Mouse (Mus musculus) heart, embryonic 11.5 days (tissue): ENCODE measurements around the gene Rasgrf1. TPM values are rescaled to one million over a fixed set of nuclear protein-coding genes. Genes with fewer than 3 reads are reported as not detected.

Source experiments
- ATAC-seq: fragments of 200-750 bp; cut with Nextera tagmentation; replicated peaks from 2 replicates; pipeline ENCODE4 v1.8.0; 2017; ENCODE audit warnings: moderate library complexity; ENCODE audit not compliant: insufficient number of reproducible peaks, low FRiP score, low TSS enrichment
- H3K27ac ChIP-seq: fragments of 300-500 bp; sonication (generic); 2 replicates; pipeline ENCODE4 v1.5.1; 2014; ENCODE audit warnings: mild to moderate bottlenecking, low read depth, low read length
- H3K27me3 ChIP-seq: fragments of 300-500 bp; sonication (generic); 2 replicates; pipeline ENCODE4 v1.6.1; 2014; ENCODE audit warnings: mild to moderate bottlenecking, low read length, mixed read lengths; ENCODE audit not compliant: control insufficient read depth, insufficient read depth
- H3K36me3 ChIP-seq: fragments of 300-500 bp; sonication (generic); 2 replicates; pipeline ENCODE4 v1.6.1; 2014; ENCODE audit warnings: mild to moderate bottlenecking, low read length, moderate library complexity, mixed read lengths; ENCODE audit not compliant: control insufficient read depth, insufficient read depth
- H3K4me1 ChIP-seq: fragments of 300-500 bp; sonication (generic); 2 replicates; pipeline ENCODE4 v1.6.1; 2014; ENCODE audit warnings: low read length; ENCODE audit not compliant: control insufficient read depth, insufficient read depth
- H3K4me2 ChIP-seq: fragments of 300-500 bp; sonication (generic); 2 replicates; pipeline ENCODE4 v1.6.1; 2014; ENCODE audit warnings: mild to moderate bottlenecking, moderate library complexity
- H3K4me3 ChIP-seq: fragments of 300-500 bp; sonication (generic); 2 replicates; pipeline ENCODE4 v1.5.1; 2014; ENCODE audit warnings: low read depth, low read length
- H3K9ac ChIP-seq: fragments of 300-500 bp; sonication (generic); 2 replicates; pipeline ENCODE4 v1.6.1; 2014; ENCODE audit warnings: mild to moderate bottlenecking, low read depth, low read length, moderate library complexity
- H3K9me3 ChIP-seq: fragments of 300-500 bp; sonication (generic); replicated peaks from 2 replicates; pipeline ENCODE4 v1.6.1; 2016; ENCODE audit warnings: low read length; ENCODE audit not compliant: control insufficient read depth
- WGBS: fragments of 180-500 bp; shearing (Covaris S2); extraction: QIAGEN DNeasy Blood & Tissue Kit; methylation state at CpG from one replicate; pipeline ENCODE4 v1.1.7; 2014; ENCODE audit not compliant: insufficient replicate concordance; 5-methylcytosine and 5-hydroxymethylcytosine counted together
- polyA plus RNA-seq: library from polyadenylated mRNA; unstranded; fragments of >200 nt; fragmentation: Nextera tagmentation; extraction: Ambion mirVana; gene quantifications from 2 replicates; pipeline ENCODE4 v1.2.1, GENCODE M21; 2014

The Rasgrf1 gene
- polyA plus RNA-seq, 1 experiment from 2014 or later, result 0.19 TPM

DNA sequence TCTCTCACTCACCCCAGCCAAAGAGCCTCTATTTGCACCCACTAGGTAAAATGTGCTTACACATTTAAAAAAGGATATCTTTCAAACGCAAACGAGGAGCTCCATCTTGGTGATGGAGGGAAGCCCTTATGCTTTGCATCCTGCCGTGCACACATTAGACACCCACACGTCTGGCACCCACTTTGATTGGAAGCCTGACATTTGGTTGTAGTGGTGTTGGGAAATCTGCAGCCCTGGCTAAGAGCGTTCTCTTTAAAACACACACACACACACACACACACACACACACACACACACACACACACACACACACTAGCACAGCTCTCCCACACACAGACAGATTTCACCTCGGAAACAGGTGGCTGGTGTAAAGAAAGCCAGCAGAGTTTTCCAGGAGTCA is 111.2 kb downstream of the Rasgrf1 start:
- no peaks in the 10 kb centered on the region for H3K9me3 ChIP-seq
- H3K27me3 ChIP-seq, result no peaks in the 10 kb centered on the region
- H3K4me2 ChIP-seq, result no peak overlapping the region
- no peaks in the 10 kb centered on the region for H3K4me1 ChIP-seq
- H3K27ac ChIP-seq, result no peak overlapping the region
- 73% methylated on average over 6 of the region's 6 CpGs for WGBS
- no peaks in the 10 kb centered on the region for H3K36me3 ChIP-seq
- H3K4me3 ChIP-seq, result no peak overlapping the region
- no peak overlapping the region for H3K9ac ChIP-seq
- no peak for ATAC-seq

DNA sequence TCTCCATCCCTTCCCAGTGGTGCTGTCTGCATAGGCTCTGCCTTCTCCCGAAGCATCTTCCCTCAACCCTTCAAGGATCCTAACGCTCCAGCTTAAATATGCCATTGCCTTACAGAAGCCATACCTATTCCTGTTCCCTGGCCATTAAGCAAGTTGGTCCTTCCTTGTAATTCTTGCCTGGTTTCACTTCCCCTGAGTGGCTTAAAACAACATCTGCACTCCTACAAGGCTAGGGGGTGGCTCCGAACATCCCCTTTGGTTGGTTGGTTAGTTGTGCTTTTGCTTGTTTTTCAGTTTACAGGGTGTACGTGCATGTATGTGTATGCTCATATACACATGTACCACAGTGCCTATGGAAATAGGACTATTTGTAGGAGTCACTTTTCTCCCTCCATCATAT is 111.7 kb downstream of the Rasgrf1 start:
- Histone ChIP-seq H3K27me3 (no peaks in the 10 kb centered on the region), H3K27ac (no peak overlapping the region), H3K9me3 (no peaks in the 10 kb centered on the region), H3K4me2 (no peak overlapping the region), H3K36me3 (no peaks in the 10 kb centered on the region), H3K4me1 (no peaks in the 10 kb centered on the region), H3K4me3 (no peak overlapping the region), H3K9ac (no peak overlapping the region)
- ATAC-seq, result no peak
- 72% methylated on average over 4 of the region's 4 CpGs for WGBS

DNA sequence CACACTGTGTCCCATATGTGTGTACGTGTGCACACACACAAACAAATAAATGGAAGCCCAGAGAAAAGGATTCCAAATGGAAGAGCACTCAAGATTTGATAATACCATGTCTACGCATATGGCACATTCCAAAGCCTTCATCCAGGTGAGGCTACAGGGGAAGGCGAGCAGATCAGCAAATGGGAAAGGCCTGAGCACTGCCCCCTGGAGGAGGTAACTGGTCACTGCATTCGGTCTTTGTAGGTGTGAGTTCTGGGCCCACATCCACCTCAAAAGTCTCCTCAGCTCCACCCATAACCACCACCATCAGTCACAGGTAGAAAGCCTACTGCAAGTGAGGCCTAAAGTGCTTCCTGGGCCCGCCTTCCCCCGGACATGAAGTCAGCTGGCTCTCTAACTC is 118.0 kb downstream of the Rasgrf1 start:
- H3K4me3 ChIP-seq, result no peak overlapping the region
- no peak overlapping the region for H3K9ac ChIP-seq
- no peaks in the 10 kb centered on the region for H3K27me3 ChIP-seq
- H3K4me2 ChIP-seq, result no peak overlapping the region
- H3K4me1 ChIP-seq, result no peaks in the 10 kb centered on the region
- ATAC-seq, result no peak
- H3K27ac ChIP-seq, result no peak overlapping the region
- H3K36me3 ChIP-seq, result no peaks in the 10 kb centered on the region
- H3K9me3 ChIP-seq, result no peaks in the 10 kb centered on the region
- 88% methylated on average over 6 of the region's 6 CpGs for WGBS

DNA sequence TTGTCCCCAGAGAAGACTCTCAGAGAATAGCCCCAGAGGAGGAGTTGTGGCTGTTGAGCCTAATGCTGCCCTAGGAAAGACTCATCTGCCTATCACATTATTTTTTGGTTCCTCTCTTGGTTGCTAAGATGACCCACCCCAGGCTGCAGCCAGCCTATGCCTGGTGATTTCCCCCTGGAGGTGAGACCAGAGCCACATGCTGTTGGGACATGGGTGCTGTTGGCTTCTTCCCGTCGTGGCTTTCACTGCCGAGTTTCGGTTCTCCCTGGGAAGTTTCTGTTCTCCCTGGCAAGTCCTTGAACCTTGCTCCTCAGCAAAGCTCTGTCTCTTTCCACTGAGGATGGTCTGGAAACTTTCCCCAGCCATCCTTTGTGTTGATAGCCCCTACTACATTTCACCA is 124.2 kb downstream of the Rasgrf1 start:
- Histone ChIP-seq H3K27me3 (no peaks in the 10 kb centered on the region), H3K9me3 (no peaks in the 10 kb centered on the region)
- 63% methylated on average over 4 of the region's 4 CpGs for WGBS

DNA sequence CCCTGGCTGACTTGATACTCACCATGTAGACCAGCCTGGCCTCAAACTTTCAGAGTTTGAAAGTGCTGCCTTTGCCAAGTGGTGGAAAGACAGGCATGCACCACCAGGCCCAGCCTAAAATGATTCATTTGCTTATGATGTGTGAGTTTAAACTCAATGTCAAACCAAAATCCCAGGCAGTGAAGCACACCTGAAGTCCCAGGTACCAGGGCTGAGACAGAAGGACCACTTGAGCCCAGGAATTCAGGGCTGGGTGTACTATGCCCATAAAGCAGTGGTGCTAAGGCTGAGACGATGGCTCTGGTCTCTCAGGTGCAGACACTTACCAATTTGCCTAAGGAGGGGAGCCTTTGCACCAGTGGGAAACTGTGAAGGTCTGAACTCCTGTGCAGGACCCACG is 125.5 kb downstream of the Rasgrf1 start:
- Histone ChIP-seq H3K4me3 (no peak overlapping the region), H3K36me3 (no peaks in the 10 kb centered on the region), H3K27ac (no peak overlapping the region), H3K9ac (no peak overlapping the region), H3K4me2 (no peak overlapping the region), H3K4me1 (no peaks in the 10 kb centered on the region), H3K27me3 (no peaks in the 10 kb centered on the region), H3K9me3 (no peaks in the 10 kb centered on the region)
- ATAC-seq, result no peak
- 68% methylated on average over 2 of the region's 2 CpGs for WGBS

More for the DNA sequence above, 124.2 kb downstream of the Rasgrf1 start:
- Histone ChIP-seq H3K4me2 (no peak overlapping the region), H3K4me1 (no peaks in the 10 kb centered on the region), H3K9ac (no peak overlapping the region), H3K4me3 (no peak overlapping the region), H3K36me3 (no peaks in the 10 kb centered on the region), H3K27ac (no peak overlapping the region)
- no peak for ATAC-seq

DNA sequence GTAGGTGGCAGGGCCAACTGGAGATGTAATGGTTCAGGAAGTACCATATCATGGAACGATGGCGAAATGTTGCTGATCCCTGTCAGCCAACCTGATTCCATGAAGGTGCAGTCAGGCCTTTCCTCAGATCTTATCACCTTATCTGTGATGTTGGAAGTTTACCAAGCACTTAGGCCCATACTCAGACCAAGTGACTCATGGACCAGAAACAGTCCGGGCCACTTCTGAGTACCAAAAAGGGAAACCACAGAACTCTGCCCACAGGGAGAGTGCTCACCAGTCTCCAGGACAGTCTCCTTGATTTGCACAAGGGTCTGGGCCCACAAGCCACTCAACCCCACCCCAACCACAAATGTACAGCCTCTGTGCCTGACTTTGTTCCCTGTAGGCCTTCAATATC is 126.1 kb downstream of the Rasgrf1 start:
- no peak overlapping the region for H3K27ac ChIP-seq
- no peak overlapping the region for H3K4me2 ChIP-seq
- H3K9ac ChIP-seq, result no peak overlapping the region
- H3K36me3 ChIP-seq, result no peaks in the 10 kb centered on the region
- H3K9me3 ChIP-seq, result no peaks in the 10 kb centered on the region
- H3K27me3 ChIP-seq, result no peaks in the 10 kb centered on the region
- ATAC-seq, result no peak
- 71% methylated on average over 3 of the region's 3 CpGs for WGBS
- no peak overlapping the region for H3K4me3 ChIP-seq
- H3K4me1 ChIP-seq, result no peaks in the 10 kb centered on the region

DNA sequence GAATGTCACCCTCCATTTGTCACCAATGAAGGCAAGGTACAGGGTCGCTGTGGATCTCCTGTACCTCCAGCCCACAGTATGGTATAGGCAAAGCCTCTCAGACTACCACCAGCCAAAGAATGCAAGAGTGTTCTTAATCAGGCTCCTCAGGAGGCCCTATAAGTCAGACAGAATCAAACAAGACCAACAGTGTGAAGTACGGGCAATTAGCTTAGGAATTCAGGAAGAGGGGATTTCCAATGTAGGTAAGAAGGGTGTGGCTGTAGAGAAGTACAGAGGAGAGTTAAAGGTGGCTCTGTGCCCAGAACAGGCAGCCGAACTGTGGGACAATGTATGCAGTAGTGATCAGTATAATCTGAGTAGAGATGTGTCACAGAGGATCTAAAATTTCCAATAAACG is 126.6 kb downstream of the Rasgrf1 start:
- no peaks in the 10 kb centered on the region for H3K36me3 ChIP-seq
- ATAC-seq, result no peak
- H3K9ac ChIP-seq, result no peak overlapping the region
- 72% methylated on average over 4 of the region's 4 CpGs for WGBS
- H3K27me3 ChIP-seq, result no peaks in the 10 kb centered on the region
- H3K4me3 ChIP-seq, result no peak overlapping the region
- no peaks in the 10 kb centered on the region for H3K4me1 ChIP-seq
- no peak overlapping the region for H3K27ac ChIP-seq
- H3K4me2 ChIP-seq, result no peak overlapping the region
- no peaks in the 10 kb centered on the region for H3K9me3 ChIP-seq

DNA sequence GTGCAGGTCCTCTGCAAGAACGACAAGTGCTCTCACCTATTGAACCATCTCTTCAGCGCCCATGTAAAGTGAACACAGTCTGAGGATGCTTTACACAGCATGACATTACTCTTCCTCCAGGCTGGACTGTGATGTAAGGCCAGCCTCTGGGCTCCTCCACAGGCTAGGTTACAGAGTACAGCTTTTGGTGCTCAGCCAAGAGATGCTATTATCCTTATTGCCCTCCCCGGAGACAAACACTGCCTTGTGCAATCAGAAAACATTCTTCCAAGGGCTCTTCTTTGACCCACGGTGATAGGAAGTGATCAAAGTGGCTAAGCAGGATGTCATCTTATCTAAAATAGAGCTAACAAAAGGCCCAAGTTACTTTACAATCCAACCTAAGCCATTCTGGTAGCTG is 128.8 kb downstream of the Rasgrf1 start:
- no peaks in the 10 kb centered on the region for H3K27me3 ChIP-seq

DNA sequence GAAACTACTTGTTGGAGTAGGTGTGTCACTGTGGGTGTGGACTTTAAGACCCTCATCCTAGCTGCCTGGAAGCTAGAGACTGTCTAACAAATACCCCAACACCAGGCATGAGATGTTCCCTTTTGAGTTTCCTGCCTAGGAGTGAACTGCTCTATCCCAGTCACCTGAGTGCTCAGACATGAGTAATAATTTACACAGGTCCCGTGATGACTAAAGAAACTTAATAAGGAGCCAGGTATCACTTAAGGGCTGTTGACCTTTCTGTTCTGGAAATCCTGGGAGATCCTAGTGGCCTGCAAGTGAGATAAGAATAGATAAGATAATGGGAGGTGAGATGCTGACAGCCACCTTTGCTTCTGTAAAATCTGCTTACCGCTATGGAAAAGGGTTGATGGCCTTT is 131.2 kb downstream of the Rasgrf1 start:
- H3K36me3 ChIP-seq, result no peaks in the 10 kb centered on the region
- 51% methylated on average over 2 of the region's 2 CpGs for WGBS
- ATAC-seq, result no peak
- H3K4me2 ChIP-seq, result no peak overlapping the region
- no peak overlapping the region for H3K9ac ChIP-seq
- H3K4me1 ChIP-seq, result no peaks in the 10 kb centered on the region
- no peaks in the 10 kb centered on the region for H3K27me3 ChIP-seq
- no peaks in the 10 kb centered on the region for H3K9me3 ChIP-seq
- H3K4me3 ChIP-seq, result no peak overlapping the region
- H3K27ac ChIP-seq, result no peak overlapping the region

More for the DNA sequence above, 128.8 kb downstream of the Rasgrf1 start:
- Histone ChIP-seq H3K4me1 (no peaks in the 10 kb centered on the region), H3K36me3 (no peaks in the 10 kb centered on the region), H3K27ac (no peak overlapping the region), H3K9me3 (no peaks in the 10 kb centered on the region), H3K4me2 (no peak overlapping the region), H3K4me3 (no peak overlapping the region), H3K9ac (no peak overlapping the region)
- 65% methylated on average over 4 of the region's 4 CpGs for WGBS
- no peak for ATAC-seq
